Mouse (Mus musculus) bone marrow macrophage, adult 2 months (primary cell): ENCODE results near the gene Cchcr1. TPM values are rescaled to one million over a fixed set of nuclear protein-coding genes. Genes with fewer than 3 reads are reported as not detected.

Experiments
- H3K27ac ChIP-seq: 2 replicates; pipeline ENCODE4 v1.5.1; 2012; ENCODE audit warnings: low read depth, low read length; ENCODE audit not compliant: insufficient read depth
- H3K4me1 ChIP-seq: 2 replicates; pipeline ENCODE4 v1.6.1; 2012; ENCODE audit warnings: low read length; ENCODE audit not compliant: control insufficient read depth, insufficient read depth
- H3K4me3 ChIP-seq: 2 replicates; pipeline ENCODE4 v1.5.1; 2012; ENCODE audit warnings: mild to moderate bottlenecking, low read length, moderate library complexity; ENCODE audit not compliant: insufficient read depth
- CTCF ChIP-seq: IDR thresholded peaks from 2 replicates; pipeline ENCODE4 v1.5.1; 2012; ENCODE audit warnings: low read depth, mild to moderate bottlenecking, low read length, moderate library complexity
- POLR2A ChIP-seq: IDR thresholded peaks from 2 replicates; pipeline ENCODE4 v1.6.1; 2012; ENCODE audit warnings: mild to moderate bottlenecking, low read depth, low read length, borderline replicate concordance
- polyA plus RNA-seq: library from polyadenylated mRNA; stranded (reverse); fragments of >200 nt; gene quantifications from 2 replicates; pipeline ENCODE4 v1.2.4, GENCODE M21; 2012; ENCODE audit not compliant: missing spikeins, insufficient read depth, insufficient read length

The Cchcr1 gene
- polyA plus RNA-seq, 1 experiment, result 9.8 TPM

GRCm38 (mm10) chr17:35513886-35514285 lies 3.0 kb upstream of the Cchcr1 start:
- Histone ChIP-seq H3K27ac (no peak overlapping the region), H3K4me1 (peaks cover 7% of the 10 kb centered on the region; the same call in 1 of the 2 replicates), H3K4me3 (no peak overlapping the region)
- TF ChIP-seq CTCF (no peak; the same call in 1 of the 2 replicates), POLR2A (no peak)

DNA sequence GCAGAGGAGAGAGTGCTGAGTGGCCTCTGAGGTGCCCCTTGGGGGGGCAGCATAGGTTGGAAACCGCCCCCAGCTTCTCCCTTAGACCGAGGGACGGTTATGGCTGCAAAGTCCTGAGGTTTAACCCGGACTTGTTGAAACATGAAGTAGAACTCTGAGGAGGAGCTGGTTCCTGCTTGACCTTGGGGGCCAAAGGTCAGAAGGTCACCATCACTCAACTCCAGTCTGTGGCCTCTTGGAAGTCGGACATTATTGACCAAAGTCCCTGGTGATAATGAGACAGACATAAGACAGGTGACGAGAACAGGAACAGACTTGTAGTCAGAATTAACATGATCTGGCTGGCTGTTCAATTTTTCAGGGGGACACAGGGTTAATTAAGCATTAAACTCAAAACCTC lies 2.1 kb upstream of the Cchcr1 start:
- no peak overlapping the region for H3K27ac ChIP-seq
- TF ChIP-seq CTCF (no peak), POLR2A (no peak)
- peaks cover 9% of the 10 kb centered on the region; the same call in 1 of the 2 replicates for H3K4me1 ChIP-seq
- no peak overlapping the region for H3K4me3 ChIP-seq

- TF ChIP-seq POLR2A (no peak), CTCF (no peak)
- H3K4me3 ChIP-seq, result peak overlapping the region; percentile 62
- no peak overlapping the region for H3K27ac ChIP-seq
- peaks cover 14% of the 10 kb centered on the region for H3K4me1 ChIP-seq
These were observed 824 bp upstream of the Cchcr1 start for GRCm38 (mm10) chr17:35515911-35516640.

DNA sequence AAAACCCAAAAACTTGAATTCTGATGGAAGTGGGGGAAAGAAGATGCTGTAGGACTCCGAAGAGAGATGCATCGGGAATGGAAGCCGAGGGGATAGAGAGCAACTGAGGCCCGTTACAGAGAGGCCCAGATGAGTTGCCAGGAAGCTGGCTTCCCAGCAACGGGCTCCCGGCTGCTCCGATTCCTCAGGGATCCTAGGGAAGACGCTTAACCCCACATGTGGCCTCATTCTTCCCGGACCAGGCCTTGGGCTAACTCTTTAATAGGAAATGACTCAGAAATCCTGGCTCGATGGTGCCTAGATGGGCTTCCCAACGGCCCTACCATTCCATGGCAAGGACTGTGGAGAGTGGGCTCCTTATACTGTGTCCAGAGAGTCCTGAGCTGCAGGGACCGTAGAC lies 626 bp downstream of the Cchcr1 start:
- peak overlapping the region; percentile 62 for H3K4me3 ChIP-seq
- peaks cover 14% of the 10 kb centered on the region for H3K4me1 ChIP-seq
- TF ChIP-seq CTCF, result no peak
- TF ChIP-seq POLR2A, result no peak
- H3K27ac ChIP-seq, result no peak overlapping the region

GRCm38 (mm10) chr17:35524354-35524753 lies 7.5 kb downstream of the Cchcr1 start:
- no peak overlapping the region for H3K27ac ChIP-seq
- H3K4me3 ChIP-seq, result no peak overlapping the region
- H3K4me1 ChIP-seq, result peaks cover 7% of the 10 kb centered on the region
- TF ChIP-seq CTCF (no peak), POLR2A (no peak)

GRCm38 (mm10) chr17:35526644-35527043 lies 9.7 kb downstream of the Cchcr1 start:
- TF ChIP-seq POLR2A, result no peak
- TF ChIP-seq CTCF, result no peak
- H3K27ac ChIP-seq, result no peak overlapping the region

GRCm38 (mm10) chr17:35532360-35532759 lies 15.5 kb downstream of the Cchcr1 start:
- TF ChIP-seq CTCF (no peak), POLR2A (no peak)

More at GRCm38 (mm10) chr17:35526644-35527043, 9.7 kb downstream of the Cchcr1 start:
- Histone ChIP-seq H3K4me3 (no peak overlapping the region), H3K4me1 (no peaks in the 10 kb centered on the region)

GRCm38 (mm10) chr17:35532901-35533300 lies 16.0 kb downstream of the Cchcr1 start, which contains the start of gene Psors1c2:
TSS of gene Psors1c2 (plus strand) at chr17:35533201.
- no peaks in the 10 kb centered on the region for H3K4me1 ChIP-seq
- no peak within 1 kb of the TSS for H3K27ac ChIP-seq
- no peak within 1 kb of the TSS for H3K4me3 ChIP-seq
- TF ChIP-seq CTCF (no peak), POLR2A (no peak)

More at GRCm38 (mm10) chr17:35532360-35532759, 15.5 kb downstream of the Cchcr1 start:
- Histone ChIP-seq H3K4me3 (no peak overlapping the region), H3K4me1 (no peaks in the 10 kb centered on the region), H3K27ac (no peak overlapping the region)

- Histone ChIP-seq H3K4me3 (no peak overlapping the region), H3K4me1 (no peaks in the 10 kb centered on the region), H3K27ac (no peak overlapping the region)
- TF ChIP-seq POLR2A (no peak), CTCF (peak; percentile 55; the same call in 1 of the 2 replicates)
These were observed 17.4 kb downstream of the Cchcr1 start for GRCm38 (mm10) chr17:35534343-35534742.

DNA sequence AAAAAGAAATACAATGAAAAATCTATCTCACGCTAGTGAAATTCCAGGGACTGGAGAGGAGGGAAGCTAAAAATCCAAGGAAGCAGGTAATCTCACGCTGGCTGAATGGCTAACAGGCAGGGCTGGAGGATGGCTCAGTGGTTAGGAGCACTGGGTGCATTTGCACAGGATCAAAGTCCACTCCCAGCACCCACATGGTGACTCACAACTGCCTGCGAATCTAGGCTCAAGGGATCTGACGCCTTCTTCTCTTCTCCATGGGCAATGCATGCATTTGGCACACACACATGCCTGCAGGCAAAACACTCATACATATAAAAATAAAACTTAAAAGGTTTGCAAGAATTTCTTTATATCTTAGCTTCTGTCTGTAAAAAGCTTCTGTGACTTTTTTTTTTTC lies 20.5 kb downstream of the Cchcr1 start:
- H3K27ac ChIP-seq, result no peak overlapping the region
- no peaks in the 10 kb centered on the region for H3K4me1 ChIP-seq
- no peak for TF ChIP-seq CTCF
- no peak for TF ChIP-seq POLR2A
- no peak overlapping the region for H3K4me3 ChIP-seq
